Mouse (Mus musculus): ENCODE measurements around the gene Trappc13. TPM values are rescaled to one million over a fixed set of nuclear protein-coding genes. Genes with fewer than 3 reads are reported as not detected.

Gene Trappc13
- polyA plus RNA-seq, 1 experiment = 31.5 TPM

- no peaks in the 10 kb centered on the region for H3K27me3 ChIP-seq (ENCODE audit: control insufficient read depth, insufficient read depth, low read length)
- DNase-seq = no peak
- H3K27ac ChIP-seq (ENCODE audit: insufficient read depth, low read length) = no peak overlapping the region
- WGBS = 96% methylated on average over 7 of the region's 7 CpGs
- no peaks in the 10 kb centered on the region for H3K4me1 ChIP-seq (ENCODE audit: control insufficient read depth, insufficient read depth, low read length)
- TF ChIP-seq POLR2A (IDR thresholded peaks at IDR 0.05; ENCODE audit: borderline replicate concordance, insufficient read depth, low read length) = no peak
- no peak for TF ChIP-seq CTCF (IDR thresholded peaks at IDR 0.05; ENCODE audit: borderline replicate concordance, insufficient read depth, low read depth, low read length)
- H3K4me3 ChIP-seq (replicated peaks; ENCODE audit: insufficient read depth, low read depth, low read length) = no peak overlapping the region
These were observed 81.1 kb downstream of the Trappc13 start for GRCm38 (mm10) chr13:104097190-104097589.

GRCm38 (mm10) chr13:104095955-104096354 is 82.3 kb downstream of the Trappc13 start:
- H3K4me1 ChIP-seq (ENCODE audit: control insufficient read depth, insufficient read depth, low read length) = no peaks in the 10 kb centered on the region
- WGBS = 82% methylated on average over 7 of the region's 7 CpGs
- TF ChIP-seq CTCF (IDR thresholded peaks at IDR 0.05; ENCODE audit: borderline replicate concordance, insufficient read depth, low read depth, low read length) (no peak), POLR2A (IDR thresholded peaks at IDR 0.05; ENCODE audit: borderline replicate concordance, insufficient read depth, low read length) (no peak)
- no peak overlapping the region for H3K4me3 ChIP-seq (replicated peaks; ENCODE audit: insufficient read depth, low read depth, low read length)
- no peak for DNase-seq
- no peak overlapping the region for H3K27ac ChIP-seq (ENCODE audit: insufficient read depth, low read length)
- no peaks in the 10 kb centered on the region for H3K27me3 ChIP-seq (ENCODE audit: control insufficient read depth, insufficient read depth, low read length)

- DNase-seq = no peak
- no peak for TF ChIP-seq POLR2A (IDR thresholded peaks at IDR 0.05; ENCODE audit: borderline replicate concordance, insufficient read depth, low read length)
- no peak for TF ChIP-seq CTCF (IDR thresholded peaks at IDR 0.05; ENCODE audit: borderline replicate concordance, insufficient read depth, low read depth, low read length)
- 84% methylated on average over 11 of the region's 11 CpGs for WGBS
- no peak overlapping the region for H3K27ac ChIP-seq (ENCODE audit: insufficient read depth, low read length)
- H3K4me3 ChIP-seq (replicated peaks; ENCODE audit: insufficient read depth, low read depth, low read length) = no peak overlapping the region
- no peaks in the 10 kb centered on the region for H3K4me1 ChIP-seq (ENCODE audit: control insufficient read depth, insufficient read depth, low read length)
- no peaks in the 10 kb centered on the region for H3K27me3 ChIP-seq (ENCODE audit: control insufficient read depth, insufficient read depth, low read length)
These were observed 83.5 kb downstream of the Trappc13 start for GRCm38 (mm10) chr13:104094531-104095385.

Other genes starting within 250 kb of the Trappc13 start
- 12.9 and 13.5 TPM in 2 replicates for gene Nln, start 68.9 kb downstream of the Trappc13 start, polyA plus RNA-seq (2012; rRNA removed)
- gene Sgtb, start 68.7 kb downstream of the Trappc13 start, polyA plus RNA-seq (2012; rRNA removed) = 40.5 and 41.0 TPM in 2 replicates
- 31.5 and 33.9 TPM in 2 replicates for gene Trim23, start 328 bp upstream of the Trappc13 start, polyA plus RNA-seq (2012; rRNA removed)
- 1.0 TPM in 2 replicates for gene Cenpk, start 50.1 kb upstream of the Trappc13 start, polyA plus RNA-seq (2012; rRNA removed)
- 9.1 and 9.2 TPM in 2 replicates for gene Ppwd1, start 50.4 kb upstream of the Trappc13 start, polyA plus RNA-seq (2012; rRNA removed)
- 4.6 and 5.0 TPM in 2 replicates for gene Adamts6, start 109.4 kb upstream of the Trappc13 start, polyA plus RNA-seq (2012; rRNA removed)